Mouse (Mus musculus) MEL (cell line): ENCODE measurements at regions not wholly inside any gene's neighbourhood (a gene's known extent, or its start where the extent isn't known, plus 50 kb on each side); places are given as distances from the start of the nearest gene placed in this dataset.

ENCODE experiments used
- CTCF ChIP-seq, 3 experiments: IDR thresholded peaks in 2 of 3; conservative IDR thresholded peaks in 1 of 3; 2 replicates each; pipeline ENCODE4 v1.5.1; 2011 to 2012; ENCODE audit warnings: low read length in 3 of 3, low read depth in 2 of 3, mild to moderate bottlenecking in 2 of 3, improper control_type of control experiment in 1 of 3, inconsistent platforms in 1 of 3, mixed read lengths in 1 of 3, moderate library complexity in 1 of 3; ENCODE audit not compliant: control insufficient read depth in 1 of 3, insufficient read depth in 1 of 3, poor library complexity in 1 of 3, severe bottlenecking in 1 of 3
- ETS1 ChIP-seq: IDR thresholded peaks from 2 replicates; pipeline ENCODE4 v1.6.1; 2012; ENCODE audit warnings: low read depth, mild to moderate bottlenecking, inconsistent platforms, low read length, improper control_type of control experiment, moderate library complexity
- GATA1 ChIP-seq: IDR thresholded peaks from 2 replicates; pipeline ENCODE4 v1.6.1; 2011; ENCODE audit warnings: low read depth, low read length, improper control_type of control experiment
- KAT2A ChIP-seq: conservative IDR thresholded peaks from 2 replicates; pipeline ENCODE4 v1.6.1; 2012; ENCODE audit warnings: low read depth, low read length, improper control_type of control experiment, inconsistent platforms
- NELFE ChIP-seq: IDR thresholded peaks from 2 replicates; pipeline ENCODE4 v1.6.1; 2011; ENCODE audit warnings: low read depth, low read length, improper control_type of control experiment

DNA sequence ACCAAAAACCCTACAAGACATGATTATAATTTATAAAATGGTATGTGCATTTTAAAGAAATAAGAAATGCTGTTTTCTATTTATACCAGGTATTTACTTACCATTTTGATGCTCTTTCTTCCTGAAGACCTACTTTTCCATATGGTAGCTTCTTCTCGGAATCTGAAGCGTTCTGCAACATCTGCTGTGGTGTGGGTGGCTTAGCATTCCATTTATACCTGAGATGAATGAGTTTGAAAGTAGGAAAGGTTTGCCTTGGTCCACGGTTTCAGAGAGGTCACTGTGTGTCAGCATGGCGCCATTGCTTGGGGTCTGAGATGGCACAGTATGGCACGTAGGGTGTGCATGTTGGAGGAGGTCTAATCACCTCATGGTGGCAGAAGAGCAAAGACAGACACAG is 225.5 kb upstream of the Zfp703 start:
- TF ChIP-seq ETS1 (no peak), GATA1 (no peak), CTCF (IDR thresholded peaks at IDR 0.05 in 2 of 3, conservative IDR thresholded peaks at IDR 0.05 in 1 of 3; ENCODE audit: control insufficient read depth in 1 of 3, insufficient read depth in 1 of 3, low read depth in 2 of 3, low read length in 3 of 3, poor library complexity in 1 of 3, severe bottlenecking in 1 of 3) (no peak), KAT2A (no peak), NELFE (no peak)
